Mouse (Mus musculus) heart, postnatal 0 days (tissue): ENCODE data around the gene Ptprcap. TPM values are rescaled to one million over a fixed set of nuclear protein-coding genes. Genes with fewer than 3 reads are reported as not detected.
A peak's percentile ranks its signal among the peaks of the same experiment; 100 is the strongest.

ENCODE experiments used
- ATAC-seq: fragments of 200-750 bp; cut with Nextera tagmentation; 2 replicates; pipeline ENCODE4 v1.8.0; 2017; ENCODE audit warnings: low read depth, moderate number of reproducible peaks, moderate library complexity; ENCODE audit not compliant: insufficient read depth
- DNase-seq: peaks from one replicate; pipeline ENCODE4 v3.0.0-alpha.2; 2016; ENCODE audit warnings: low spot score
- H3K27ac ChIP-seq: fragments of 300-500 bp; sonication (generic); 2 replicates; pipeline ENCODE4 v1.5.1; 2014; ENCODE audit warnings: low read depth, mild to moderate bottlenecking
- H3K27me3 ChIP-seq: fragments of 300-500 bp; sonication (generic); 2 replicates; pipeline ENCODE4 v1.6.1; 2014; ENCODE audit warnings: low read length, mixed read lengths; ENCODE audit not compliant: control insufficient read depth, insufficient read depth
- H3K36me3 ChIP-seq: fragments of 300-500 bp; sonication (generic); replicated peaks from 2 replicates; pipeline ENCODE4 v1.6.1; 2014; ENCODE audit warnings: low read length, mixed read lengths; ENCODE audit not compliant: control insufficient read depth, insufficient read depth
- H3K4me1 ChIP-seq: fragments of 300-500 bp; sonication (generic); 2 replicates; pipeline ENCODE4 v1.6.1; 2014; ENCODE audit warnings: antibody characterized with exemption; ENCODE audit not compliant: control insufficient read depth, insufficient read depth
- H3K4me2 ChIP-seq: fragments of 300-500 bp; sonication (generic); 2 replicates; pipeline ENCODE4 v1.6.1; 2014; ENCODE audit warnings: low read depth, mild to moderate bottlenecking, low read length, moderate library complexity
- H3K4me3 ChIP-seq: fragments of 300-500 bp; sonication (generic); 2 replicates; pipeline ENCODE4 v1.5.1; 2014; ENCODE audit warnings: low read depth, low read length
- H3K9ac ChIP-seq: fragments of 300-500 bp; sonication (generic); replicated peaks from 2 replicates; pipeline ENCODE4 v1.6.1; 2014; ENCODE audit warnings: low read depth, low read length, mixed read lengths
- H3K9me3 ChIP-seq: fragments of 300-500 bp; sonication (generic); replicated peaks from 2 replicates; pipeline ENCODE4 v1.6.1; 2016; ENCODE audit warnings: low read length; ENCODE audit not compliant: control insufficient read depth
- CTCF ChIP-seq: IDR thresholded peaks from 2 replicates; pipeline ENCODE4 v1.5.1; 2016; ENCODE audit warnings: antibody characterized with exemption, control low read depth, low read depth
- EP300 ChIP-seq: IDR thresholded peaks from 2 replicates; pipeline ENCODE4 v1.6.1; 2016; ENCODE audit warnings: antibody characterized with exemption, low read depth
- WGBS: fragments of 180-500 bp; shearing (Covaris S2); extraction: QIAGEN DNeasy Blood & Tissue Kit; methylation state at CpG from one replicate; pipeline ENCODE4 v1.1.7; 2014; 5-methylcytosine and 5-hydroxymethylcytosine counted together
- polyA plus RNA-seq: library from polyadenylated mRNA; unstranded; fragments of >200 nt; fragmentation: Nextera tagmentation; extraction: Ambion mirVana; gene quantifications from 2 replicates; pipeline ENCODE4 v1.2.1, GENCODE M21; 2015
- total RNA-seq: library from RNA; depleted of rRNA; stranded (reverse); fragments of >200 nt; gene quantifications from 2 replicates; pipeline ENCODE4 v1.2.3, GENCODE M21; 2014; ENCODE audit warnings: low replicate concordance

Ptprcap gene
- total and polyA plus RNA-seq, 2 experiments from 2014 or later: 0.46 TPM; not detected in 1

GRCm38 (mm10) chr19:4164100-4164499 lies 10.7 kb downstream of the Ptprcap start:
- Histone ChIP-seq H3K4me1 (peaks cover 7% of the 10 kb centered on the region), H3K9ac (no peak overlapping the region), H3K36me3 (peaks cover 32% of the 10 kb centered on the region), H3K27me3 (no peaks in the 10 kb centered on the region), H3K9me3 (no peaks in the 10 kb centered on the region), H3K27ac (no peak overlapping the region), H3K4me2 (no peak overlapping the region), H3K4me3 (no peak overlapping the region)
- DNase-seq (no peak), ATAC-seq (no peak)
- WGBS: 75% methylated on average over 3 of the region's 3 CpGs
- TF ChIP-seq CTCF: no peak
- TF ChIP-seq EP300: no peak

- 59% methylated on average over 2 of the region's 2 CpGs for WGBS
- H3K9ac ChIP-seq: no peak overlapping the region
- no peak for ATAC-seq
Measured at GRCm38 (mm10) chr19:4164721-4165120, 11.3 kb downstream of the Ptprcap start.

GRCm38 (mm10) chr19:4166678-4167476 lies 13.5 kb downstream of the Ptprcap start:
- WGBS: 32% methylated on average over 9 of the region's 9 CpGs
- H3K4me3 ChIP-seq: no peak overlapping the region
- H3K4me1 ChIP-seq: peaks cover 29% of the 10 kb centered on the region
- 0 out of 2 replicates have a peak, but pooled peaks cover 8% of the 10 kb centered on the region for H3K36me3 ChIP-seq
- TF ChIP-seq CTCF (no peak), EP300 (peak; percentile 72; the same call in 1 of the 2 replicates)
- peak overlapping the region; percentile 79 for H3K27ac ChIP-seq
- no peak overlapping the region for H3K4me2 ChIP-seq
- ATAC-seq: peak; percentile 10
- no peak overlapping the region for H3K9ac ChIP-seq
- DNase-seq: peak; percentile 61
- no peaks in the 10 kb centered on the region for H3K9me3 ChIP-seq
- no peaks in the 10 kb centered on the region for H3K27me3 ChIP-seq

More at GRCm38 (mm10) chr19:4164721-4165120, 11.3 kb downstream of the Ptprcap start:
- H3K27me3 ChIP-seq: no peaks in the 10 kb centered on the region
- H3K9me3 ChIP-seq: no peaks in the 10 kb centered on the region
- H3K27ac ChIP-seq: no peak overlapping the region
- no peak overlapping the region for H3K4me2 ChIP-seq
- TF ChIP-seq EP300: no peak
- no peak for TF ChIP-seq CTCF
- H3K4me3 ChIP-seq: no peak overlapping the region
- no peak for DNase-seq
- H3K4me1 ChIP-seq: peaks cover 7% of the 10 kb centered on the region
- peaks cover 26% of the 10 kb centered on the region for H3K36me3 ChIP-seq

- TF ChIP-seq CTCF (peak; percentile 95), EP300 (peak; percentile 65; the same call in 1 of the 2 replicates)
- DNase-seq: peak; percentile 99
- Histone ChIP-seq H3K9me3 (no peaks in the 10 kb centered on the region), H3K4me1 (peaks cover 38% of the 10 kb centered on the region), H3K27ac (peak overlapping the region; percentile 92), H3K4me2 (peak overlapping the region; percentile 73), H3K4me3 (peak overlapping the region; percentile 40), H3K36me3 (0 out of 2 replicates have a peak, but pooled peaks cover 8% of the 10 kb centered on the region), H3K27me3 (no peaks in the 10 kb centered on the region), H3K9ac (peak overlapping the region; percentile 68)
- WGBS: under 1% methylated on average over 43 of the region's 43 CpGs
- ATAC-seq: peak; percentile 84
Measured at GRCm38 (mm10) chr19:4169378-4169784, 16.0 kb downstream of the Ptprcap start.

- Histone ChIP-seq H3K4me1 (peaks cover 38% of the 10 kb centered on the region), H3K36me3 (0 out of 2 replicates have a peak, but pooled peaks cover 8% of the 10 kb centered on the region), H3K27me3 (no peaks in the 10 kb centered on the region), H3K27ac (peak overlapping the region; percentile 92), H3K4me3 (peak overlapping the region; percentile 40), H3K4me2 (peak overlapping the region; percentile 73), H3K9me3 (no peaks in the 10 kb centered on the region), H3K9ac (peak overlapping the region; percentile 68)
- 8% methylated on average over 25 of the region's 27 CpGs for WGBS
- TF ChIP-seq EP300 (0 out of 2 replicates have a peak, but pooled peaks have one; percentile 16), CTCF (no peak)
- DNase-seq (no peak), ATAC-seq (peak; percentile 1)
Measured at GRCm38 (mm10) chr19:4169810-4170209, 16.4 kb downstream of the Ptprcap start.
